Mouse (Mus musculus) liver, embryonic 16.5 days (tissue): Measurements from ENCODE around the gene Gm8909. TPM values are rescaled to one million over a fixed set of nuclear protein-coding genes. Genes with fewer than 3 reads are reported as not detected.
"Not testable (repeated sequence)": the region's sequence is repeated elsewhere in the genome, so short reads cannot be mapped to it uniquely, and the experiment has no call there.

Experiments
- ATAC-seq: fragments of 200-750 bp; cut with Nextera tagmentation; 2 replicates; pipeline ENCODE4 v1.8.0; 2017; ENCODE audit warnings: low read depth, mild to moderate bottlenecking, moderate number of reproducible peaks, moderate library complexity
- H3K27ac ChIP-seq: fragments of 300-500 bp; sonication (generic); 2 replicates; pipeline ENCODE4 v1.5.1; 2014; ENCODE audit warnings: mild to moderate bottlenecking, low read length
- H3K27me3 ChIP-seq: fragments of 300-500 bp; sonication (generic); 2 replicates; pipeline ENCODE4 v1.6.1; 2014; ENCODE audit warnings: low read depth, low read length, mixed read lengths; ENCODE audit not compliant: control insufficient read depth, insufficient read depth
- H3K36me3 ChIP-seq: fragments of 300-500 bp; sonication (generic); 2 replicates; pipeline ENCODE4 v1.6.1; 2014; ENCODE audit warnings: mild to moderate bottlenecking; ENCODE audit not compliant: control insufficient read depth, insufficient read depth
- H3K4me1 ChIP-seq: fragments of 300-500 bp; sonication (generic); 2 replicates; pipeline ENCODE4 v1.6.1; 2014; ENCODE audit warnings: low read depth, low read length, mixed read lengths; ENCODE audit not compliant: control insufficient read depth
- H3K4me2 ChIP-seq: fragments of 300-500 bp; sonication (generic); 2 replicates; pipeline ENCODE4 v1.6.1; 2014; ENCODE audit warnings: low read depth, low read length, mixed read lengths
- H3K4me3 ChIP-seq: fragments of 300-500 bp; sonication (generic); 2 replicates; pipeline ENCODE4 v1.5.1; 2014; ENCODE audit warnings: low read depth, mild to moderate bottlenecking, low read length
- H3K9ac ChIP-seq: fragments of 300-500 bp; sonication (generic); 2 replicates; pipeline ENCODE4 v1.6.1; 2014; ENCODE audit warnings: low read depth, low read length
- H3K9me3 ChIP-seq: fragments of 300-500 bp; sonication (generic); replicated peaks from 2 replicates; pipeline ENCODE4 v1.6.1; 2016; ENCODE audit warnings: low read length; ENCODE audit not compliant: control insufficient read depth
- WGBS: fragments of 180-500 bp; shearing (Covaris S2); extraction: QIAGEN DNeasy Blood & Tissue Kit; methylation state at CpG from one replicate; pipeline ENCODE4 v1.1.7; 2014; ENCODE audit not compliant: insufficient replicate concordance; 5-methylcytosine and 5-hydroxymethylcytosine counted together
- polyA plus RNA-seq: library from polyadenylated mRNA; unstranded; fragments of >200 nt; fragmentation: Nextera tagmentation; extraction: Ambion mirVana; gene quantifications from 2 replicates; pipeline ENCODE4 v1.2.1, GENCODE M21; 2015

The Gm8909 gene
- polyA plus RNA-seq, 1 experiment from 2014 or later, result not detected

GRCm38 (mm10) chr17:36128968-36129817 lies 39.1 kb downstream of the Gm8909 start, which contains the start of gene Gm7030:
Gene Gm7030, minus strand, starts transcription at chr17:36129425.
- not testable (repeated sequence) for H3K9ac ChIP-seq, H3K4me2 ChIP-seq, ATAC-seq, H3K27me3 ChIP-seq, H3K36me3 ChIP-seq, H3K4me1 ChIP-seq, H3K9me3 ChIP-seq, H3K27ac ChIP-seq, H3K4me3 ChIP-seq
- WGBS, result 20% methylated on average over 26 of the region's 28 CpGs

GRCm38 (mm10) chr17:36128525-36128924 lies 39.8 kb downstream of the Gm8909 start:
- H3K27ac ChIP-seq, H3K4me3 ChIP-seq, H3K4me1 ChIP-seq, H3K9ac ChIP-seq, H3K9me3 ChIP-seq, H3K4me2 ChIP-seq, H3K36me3 ChIP-seq, H3K27me3 ChIP-seq, ATAC-seq: not testable (repeated sequence)
- WGBS, result 40% methylated on average over 10 of the region's 13 CpGs

- not testable (repeated sequence) for H3K4me2 ChIP-seq, ATAC-seq, H3K4me3 ChIP-seq, H3K9ac ChIP-seq, H3K27ac ChIP-seq, H3K9me3 ChIP-seq, H3K4me1 ChIP-seq, H3K27me3 ChIP-seq, H3K36me3 ChIP-seq
- 57% methylated on average over 3 of the region's 3 CpGs for WGBS
These were observed 44.2 kb downstream of the Gm8909 start for GRCm38 (mm10) chr17:36124111-36124510.

GRCm38 (mm10) chr17:36121352-36122020 lies 46.9 kb downstream of the Gm8909 start, which contains the start of gene Gm19684:
Gene Gm19684, plus strand, starts transcription at chr17:36121678.
- H3K4me3 ChIP-seq, H3K27me3 ChIP-seq, H3K9me3 ChIP-seq, H3K27ac ChIP-seq, H3K4me1 ChIP-seq, H3K9ac ChIP-seq, H3K36me3 ChIP-seq: not testable (repeated sequence)
- H3K4me2 ChIP-seq, result peak within 1 kb of the TSS; percentile 39
- 2% methylated on average over 8 of the region's 8 CpGs for WGBS
- peak; percentile 71 for ATAC-seq

GRCm38 (mm10) chr17:36120839-36121238 lies 47.5 kb downstream of the Gm8909 start:
- not testable (repeated sequence) for H3K27me3 ChIP-seq, H3K36me3 ChIP-seq, H3K9ac ChIP-seq, H3K27ac ChIP-seq, H3K4me3 ChIP-seq, H3K4me1 ChIP-seq, H3K9me3 ChIP-seq
- peak overlapping the region; percentile 39; the same call in 1 of the 2 replicates for H3K4me2 ChIP-seq
- ATAC-seq, result 0 out of 2 replicates have a peak, but pooled peaks have one; percentile 30
- 19% methylated on average over 18 of the region's 18 CpGs for WGBS

GRCm38 (mm10) chr17:36116545-36116944 lies 51.8 kb downstream of the Gm8909 start:
- not testable (repeated sequence) for H3K27me3 ChIP-seq, H3K36me3 ChIP-seq, H3K27ac ChIP-seq, ATAC-seq, H3K9me3 ChIP-seq, H3K9ac ChIP-seq, H3K4me2 ChIP-seq, H3K4me1 ChIP-seq, H3K4me3 ChIP-seq
- 11% methylated on average over 3 of the region's 3 CpGs for WGBS

Other genes starting within 250 kb of the Gm8909 start
- gene Abcf1, start 198.8 kb downstream of the Gm8909 start, polyA plus RNA-seq, result 42.4 and 43.9 TPM in 2 replicates
- 8.8 and 8.9 TPM in 2 replicates for gene Gnl1, start 188.7 kb downstream of the Gm8909 start, polyA plus RNA-seq
- 5.5 and 5.9 TPM in 2 replicates for gene Prr3, start 188.3 kb downstream of the Gm8909 start, polyA plus RNA-seq
- gene H2-T24, start 148.0 kb downstream of the Gm8909 start, polyA plus RNA-seq, result 6.6 and 7.9 TPM in 2 replicates
- gene H2-T23, start 135.7 kb downstream of the Gm8909 start, polyA plus RNA-seq, result 69.6 and 73.5 TPM in 2 replicates
- 11.3 and 13.4 TPM in 2 replicates for gene H2-T22, start 125.8 kb downstream of the Gm8909 start, polyA plus RNA-seq
- gene Gm6034, start 125.6 kb downstream of the Gm8909 start, polyA plus RNA-seq, result not detected in 2 replicates
- gene Gm11127, start 110.2 kb downstream of the Gm8909 start, polyA plus RNA-seq, result 0.20 TPM in 1 of 2 replicates, not detected in the other
- gene Gm19684, start 46.9 kb downstream of the Gm8909 start, polyA plus RNA-seq, result not detected in 2 replicates
- not detected in 2 replicates for gene Gm7030, start 39.1 kb downstream of the Gm8909 start, polyA plus RNA-seq
- 0.19 TPM in 1 of 2 replicates, not detected in the other for gene H2-T3, start 21.8 kb upstream of the Gm8909 start, polyA plus RNA-seq
- gene Rpp21, start 89.5 kb upstream of the Gm8909 start, polyA plus RNA-seq, result 54.1 and 59.3 TPM in 2 replicates
- gene Trim39, start 103.7 kb upstream of the Gm8909 start, polyA plus RNA-seq, result 4.6 and 5.0 TPM in 2 replicates
- not detected in 2 replicates for gene H2-M10.2, start 118.0 kb upstream of the Gm8909 start, polyA plus RNA-seq
- gene H2-M10.1, start 157.6 kb upstream of the Gm8909 start, polyA plus RNA-seq, result not detected in 2 replicates
- not detected in 2 replicates for gene H2-M10.3, start 199.9 kb upstream of the Gm8909 start, polyA plus RNA-seq